In the genomic region with DNA sequence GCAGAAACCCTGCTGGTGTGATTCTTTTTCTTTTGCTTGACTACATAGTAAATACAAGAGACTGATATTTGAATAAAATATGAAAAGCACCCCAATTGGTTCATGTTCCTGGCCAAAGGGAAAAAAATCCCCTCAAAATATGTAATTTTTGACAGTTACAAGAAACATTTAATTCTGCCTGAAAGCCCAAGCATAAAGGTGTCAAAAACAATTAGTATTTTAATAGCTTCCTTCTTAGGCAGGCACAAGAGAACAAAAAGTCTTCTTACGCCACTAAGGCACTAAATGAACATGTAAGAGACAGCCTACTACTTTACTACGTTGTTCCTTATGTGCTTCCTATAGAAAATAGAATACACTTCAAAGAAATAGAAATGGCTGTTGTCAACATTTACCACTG, we compare ENCODE assay signal across 27 mouse cellular contexts.
"Had no signal": no experiment of that assay in that cellular context is flagged by ENCODE, and none has a peak within 500 bp of the region (broad histone marks: within the 10 kb centered on the region; RNA-seq: fewer than 3 reads in every experiment).

No protein-coding gene starts in this region.

- H3K9ac ChIP-seq: embryonic facial prominence, embryonic 12.5 days; embryonic facial prominence, embryonic 13.5 days; embryonic facial prominence, embryonic 15.5 days; forebrain, embryonic 12.5 days; forebrain, embryonic 13.5 days; forebrain, embryonic 15.5 days; forebrain, postnatal 0 days had no signal

- H3K27me3 ChIP-seq: embryonic facial prominence, embryonic 12.5 days; embryonic facial prominence, embryonic 13.5 days; embryonic facial prominence, embryonic 15.5 days; forebrain, embryonic 12.5 days; forebrain, embryonic 13.5 days; forebrain, embryonic 15.5 days had no signal

- H3K9me3 ChIP-seq: embryonic facial prominence, embryonic 10.5 days; embryonic facial prominence, embryonic 12.5 days; embryonic facial prominence, embryonic 13.5 days; embryonic facial prominence, embryonic 15.5 days; forebrain, embryonic 10.5 days; forebrain, embryonic 12.5 days; forebrain, embryonic 13.5 days; forebrain, embryonic 15.5 days; heart, embryonic 10.5 days had no signal

- H3K4me3 ChIP-seq: embryonic facial prominence, embryonic 10.5 days; embryonic facial prominence, embryonic 12.5 days; embryonic facial prominence, embryonic 13.5 days; embryonic facial prominence, embryonic 15.5 days; erythroblast, embryonic 14.5 days; forebrain, embryonic 10.5 days; forebrain, embryonic 12.5 days; forebrain, embryonic 13.5 days; forebrain, embryonic 15.5 days; gastrocnemius, adult 2 months; heart, adult 2 months; heart, embryonic 10.5 days had no signal

- H3K27ac ChIP-seq: embryonic facial prominence, embryonic 10.5 days; embryonic facial prominence, embryonic 12.5 days; embryonic facial prominence, embryonic 13.5 days; embryonic facial prominence, embryonic 15.5 days; forebrain, embryonic 10.5 days; forebrain, embryonic 12.5 days; forebrain, embryonic 13.5 days; forebrain, embryonic 15.5 days; gastrocnemius, adult 2 months; heart, adult 2 months; heart, embryonic 10.5 days had no signal

- H3K4me1 ChIP-seq: embryonic facial prominence, embryonic 10.5 days; embryonic facial prominence, embryonic 12.5 days; embryonic facial prominence, embryonic 13.5 days; embryonic facial prominence, embryonic 15.5 days; forebrain, embryonic 15.5 days had no signal

- DNase-seq: cerebellum, adult 9-10 months; cerebellum, adult 9-11 months; cerebellum, postnatal 10 days; cerebellum, postnatal 14 days; cerebellum, postnatal 25 days; cerebellum, postnatal 36 days; embryo, embryonic 11 days; forebrain, postnatal 0 days; gastrocnemius, adult 2 months; gastrocnemius, postnatal 10 days; gastrocnemius, postnatal 14 days; gastrocnemius, postnatal 25 days; gastrocnemius, postnatal 36 days; heart, adult 11 months; heart, adult 18-20 months; heart, adult 2 months had no signal

- ATAC-seq: forebrain, embryonic 13.5 days; forebrain, embryonic 15.5 days; forebrain, embryonic 16.5 days; forebrain, postnatal 0 days had no signal

- H3K4me2 ChIP-seq: embryonic facial prominence, embryonic 12.5 days; embryonic facial prominence, embryonic 13.5 days; embryonic facial prominence, embryonic 15.5 days; forebrain, embryonic 12.5 days; forebrain, embryonic 13.5 days; forebrain, embryonic 15.5 days had no signal

- H3K36me3 ChIP-seq: embryonic facial prominence, embryonic 10.5 days; embryonic facial prominence, embryonic 12.5 days; embryonic facial prominence, embryonic 13.5 days; embryonic facial prominence, embryonic 15.5 days; forebrain, embryonic 10.5 days; forebrain, embryonic 12.5 days; forebrain, embryonic 15.5 days; heart, embryonic 10.5 days had no signal
